Mouse (Mus musculus) MN1 (cell line): Measurements from ENCODE around the gene Fam110a.

Experiments used
- DNase-seq: peaks from one replicate; pipeline ENCODE4 v3.0.0-alpha.2; 2016; ENCODE audit warnings: low spot score

Fam110a gene

DNA sequence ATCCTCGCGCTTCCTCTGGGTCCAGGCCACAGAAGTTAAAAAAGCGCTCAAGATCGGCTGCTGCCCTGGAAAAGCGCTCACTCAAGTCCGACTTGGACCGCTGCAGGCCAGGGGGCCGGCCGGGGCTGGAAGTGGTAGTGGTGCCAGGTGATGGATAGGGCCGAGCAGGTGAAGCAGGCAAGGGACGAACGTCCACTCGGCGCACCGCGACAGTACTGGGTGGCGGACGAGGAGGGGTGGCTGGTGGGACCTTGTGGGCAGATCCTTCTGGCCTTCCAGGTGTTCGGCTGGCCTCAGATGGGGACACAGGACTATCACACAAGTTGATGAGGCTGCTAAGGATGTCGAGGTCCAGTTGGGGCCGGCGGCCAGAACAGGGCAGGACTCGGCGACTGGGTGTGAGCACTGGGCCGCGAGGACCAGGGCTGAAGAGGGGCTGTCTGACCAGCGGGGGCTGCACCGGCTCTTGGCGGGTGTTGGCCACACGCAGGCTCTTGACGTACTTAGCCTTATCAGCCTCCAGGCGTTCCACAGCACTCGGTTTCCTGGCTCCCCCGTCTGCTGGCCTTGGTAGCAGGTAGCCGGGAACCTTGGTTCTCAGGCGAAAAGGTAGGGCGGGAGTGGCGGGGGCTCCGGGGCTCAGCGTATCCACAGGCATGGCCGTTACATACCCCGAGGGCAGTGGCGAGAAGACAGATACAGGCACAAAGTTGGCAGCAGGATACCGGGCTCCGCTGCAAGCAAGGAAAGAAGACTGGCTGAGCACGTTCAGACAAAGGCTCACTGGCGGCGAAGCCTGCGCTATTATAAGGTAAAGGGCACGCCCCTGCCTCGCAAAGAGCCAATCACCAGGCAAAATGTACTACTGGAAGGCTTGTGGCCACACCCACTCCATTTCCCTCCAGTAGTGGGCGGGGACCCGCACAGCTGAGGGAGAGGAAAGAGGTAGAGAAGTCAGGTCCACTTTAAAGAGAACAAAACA, 9.5 kb downstream of the Fam110a start:
- no peak for DNase-seq

DNA sequence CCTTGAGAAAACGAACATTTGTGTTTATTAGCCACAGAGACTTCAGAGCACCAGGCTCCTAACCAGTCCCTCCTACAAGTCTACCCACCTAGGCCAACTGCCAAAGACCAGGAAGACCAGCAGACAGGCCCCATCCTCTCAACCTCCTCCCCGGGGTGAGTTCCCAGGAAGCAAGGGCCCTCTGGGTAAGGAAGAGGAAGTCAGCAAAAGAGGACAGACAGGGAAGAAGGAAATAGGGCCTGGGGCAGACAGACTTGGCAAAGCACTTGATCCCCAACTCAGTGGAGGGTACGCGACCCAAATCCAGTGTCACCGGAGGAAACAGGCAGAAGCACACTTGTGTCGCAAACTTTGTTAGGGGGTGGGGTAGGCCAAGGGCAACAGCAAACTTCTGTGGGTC, 10.6 kb downstream of the Fam110a start:
- DNase-seq: no peak

DNA sequence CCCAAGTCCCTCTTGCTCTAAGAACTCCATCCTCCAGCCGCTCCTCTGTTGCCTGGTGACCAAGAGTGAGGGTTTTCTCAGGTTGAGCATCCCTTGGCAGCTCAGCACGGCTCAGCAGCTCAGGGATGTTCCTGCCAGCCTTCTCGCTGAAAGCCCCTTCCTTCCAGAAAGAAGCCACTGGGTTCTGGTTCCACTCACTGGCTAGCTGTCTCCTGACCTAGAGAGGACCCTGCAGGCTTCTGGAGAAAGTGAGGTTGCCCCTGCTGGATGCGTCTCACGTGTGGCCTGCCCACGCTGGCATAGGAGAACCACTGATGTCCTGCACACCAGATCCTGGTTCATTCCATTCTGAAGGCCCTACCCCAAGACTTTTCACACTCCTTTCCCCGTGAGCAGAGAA, 11.0 kb downstream of the Fam110a start:
- no peak for DNase-seq

DNA sequence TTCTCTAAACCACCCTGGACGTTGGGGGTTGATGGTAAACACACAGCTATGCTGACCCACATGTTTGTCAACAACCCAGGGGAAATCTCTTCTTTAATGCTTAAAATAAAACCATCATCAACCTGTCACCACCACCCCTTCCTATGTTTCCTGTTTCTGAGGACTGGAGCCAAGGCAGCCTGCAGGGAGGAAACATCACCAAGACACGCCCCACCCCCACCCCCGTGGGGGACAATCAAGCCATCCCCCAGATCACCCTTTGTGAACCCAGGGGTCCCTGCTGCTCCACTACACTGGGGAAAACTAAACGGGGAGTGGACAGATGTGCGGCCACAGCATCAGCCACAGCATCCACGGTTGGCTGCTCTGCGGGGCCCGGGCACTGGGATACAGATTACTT, 11.6 kb downstream of the Fam110a start:
- DNase-seq: no peak

DNA sequence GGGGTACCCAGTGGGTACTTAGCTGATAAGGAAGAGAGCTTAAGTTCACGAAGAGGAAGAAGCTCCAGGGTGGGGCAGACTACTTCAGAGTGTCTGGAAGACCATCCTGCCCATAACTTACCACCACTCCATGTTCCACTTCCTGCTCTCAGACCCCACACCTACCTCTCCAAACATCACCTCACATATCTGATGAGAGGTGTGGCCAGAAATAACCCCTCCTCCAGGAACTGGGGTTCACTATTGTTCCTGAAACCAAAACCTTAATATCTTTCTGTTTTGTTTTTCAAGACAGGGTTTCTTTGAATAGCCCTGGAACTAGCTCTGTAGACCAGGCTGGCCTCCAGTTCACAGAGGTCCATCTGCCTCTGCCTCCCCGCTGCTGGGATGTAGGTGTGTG, 12.2 kb downstream of the Fam110a start:
- DNase-seq: no peak

DNA sequence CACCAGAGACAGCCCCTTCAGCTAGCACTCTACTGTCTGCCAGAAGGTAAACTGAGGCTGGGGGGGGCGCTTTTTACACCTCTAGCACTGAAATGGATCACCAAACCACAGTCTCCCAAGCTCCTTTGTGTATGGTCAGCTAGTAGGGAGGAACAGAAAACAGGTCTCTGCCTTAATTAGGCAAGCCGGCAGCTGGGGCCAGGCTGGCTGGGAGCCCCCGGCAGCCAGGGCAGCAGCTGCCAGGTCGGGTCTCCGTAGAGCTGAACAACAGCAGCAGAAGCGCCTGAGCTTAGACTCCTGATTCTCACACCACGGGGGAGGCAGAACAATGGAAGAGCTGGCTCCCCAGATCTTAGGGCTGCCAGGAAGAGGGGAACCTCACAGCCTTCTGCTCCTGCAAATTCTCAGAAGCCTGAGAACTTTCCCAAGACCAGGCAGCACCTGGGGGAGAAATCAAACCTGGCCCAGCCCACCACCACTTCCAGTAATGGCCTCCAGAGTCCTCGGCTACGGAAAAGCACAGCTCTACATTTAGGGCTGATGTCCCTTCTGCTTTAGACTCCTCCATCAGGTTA, 12.8 kb downstream of the Fam110a start:
- no peak for DNase-seq

DNA sequence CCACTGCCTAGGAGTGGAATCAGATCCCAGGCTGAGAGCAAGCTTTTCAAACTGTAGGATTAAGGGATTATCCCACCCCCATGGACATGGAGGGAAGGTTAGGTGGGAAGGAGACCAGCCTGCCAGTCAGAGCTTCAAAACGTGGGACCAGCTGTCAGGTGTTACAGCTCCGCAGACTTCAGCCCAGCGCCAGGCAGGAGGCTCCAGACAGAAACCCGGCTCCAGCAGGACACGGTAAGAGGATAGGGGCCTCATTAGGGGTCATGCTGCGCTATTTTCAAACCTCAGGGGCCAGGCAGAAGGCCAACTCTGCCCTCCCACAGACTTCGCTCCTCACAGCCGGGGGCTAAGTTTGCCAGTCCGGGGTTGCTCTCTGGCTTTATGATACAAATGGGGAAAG, 16.0 kb downstream of the Fam110a start:
- no peak for DNase-seq

DNA sequence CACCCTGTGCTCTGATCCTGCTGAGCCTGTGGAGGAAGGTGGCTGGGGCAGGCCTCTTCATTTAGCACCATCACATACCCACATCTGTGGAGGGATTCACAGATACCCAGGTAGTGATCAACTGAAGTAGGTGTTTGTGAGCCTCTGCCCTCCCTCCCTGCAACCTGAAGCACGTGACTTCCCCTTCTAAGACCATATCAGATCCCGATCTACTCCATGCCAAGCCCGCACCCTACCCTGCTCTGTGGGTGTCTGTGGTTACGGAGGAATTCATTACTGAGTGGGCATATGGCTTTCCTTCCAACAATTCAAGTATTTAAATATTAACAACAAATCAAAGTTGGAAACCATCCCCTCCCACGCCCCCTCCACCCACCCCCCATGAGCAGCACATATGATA, 16.7 kb downstream of the Fam110a start:
- no peak for DNase-seq

DNA sequence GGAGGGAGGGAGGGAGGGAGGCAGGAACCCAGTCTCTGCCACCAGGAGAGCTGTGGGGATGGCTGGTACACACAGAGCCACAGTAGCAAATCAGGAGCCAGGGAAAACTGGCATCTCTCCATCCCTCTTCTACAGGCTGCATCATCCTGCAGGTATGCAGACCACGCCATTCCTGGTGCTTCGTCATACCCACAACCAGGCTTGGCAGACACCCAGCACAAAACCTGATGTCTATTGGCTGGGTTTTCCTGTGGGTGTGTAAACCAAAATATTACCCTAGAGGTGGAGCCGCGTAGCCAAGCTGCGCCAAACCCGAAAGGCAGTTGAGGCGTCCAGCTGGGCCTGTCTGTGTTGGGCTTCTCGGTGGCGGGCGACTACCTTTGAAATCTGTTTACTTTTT, 17.5 kb downstream of the Fam110a start:
- DNase-seq: peak; percentile 97

DNA sequence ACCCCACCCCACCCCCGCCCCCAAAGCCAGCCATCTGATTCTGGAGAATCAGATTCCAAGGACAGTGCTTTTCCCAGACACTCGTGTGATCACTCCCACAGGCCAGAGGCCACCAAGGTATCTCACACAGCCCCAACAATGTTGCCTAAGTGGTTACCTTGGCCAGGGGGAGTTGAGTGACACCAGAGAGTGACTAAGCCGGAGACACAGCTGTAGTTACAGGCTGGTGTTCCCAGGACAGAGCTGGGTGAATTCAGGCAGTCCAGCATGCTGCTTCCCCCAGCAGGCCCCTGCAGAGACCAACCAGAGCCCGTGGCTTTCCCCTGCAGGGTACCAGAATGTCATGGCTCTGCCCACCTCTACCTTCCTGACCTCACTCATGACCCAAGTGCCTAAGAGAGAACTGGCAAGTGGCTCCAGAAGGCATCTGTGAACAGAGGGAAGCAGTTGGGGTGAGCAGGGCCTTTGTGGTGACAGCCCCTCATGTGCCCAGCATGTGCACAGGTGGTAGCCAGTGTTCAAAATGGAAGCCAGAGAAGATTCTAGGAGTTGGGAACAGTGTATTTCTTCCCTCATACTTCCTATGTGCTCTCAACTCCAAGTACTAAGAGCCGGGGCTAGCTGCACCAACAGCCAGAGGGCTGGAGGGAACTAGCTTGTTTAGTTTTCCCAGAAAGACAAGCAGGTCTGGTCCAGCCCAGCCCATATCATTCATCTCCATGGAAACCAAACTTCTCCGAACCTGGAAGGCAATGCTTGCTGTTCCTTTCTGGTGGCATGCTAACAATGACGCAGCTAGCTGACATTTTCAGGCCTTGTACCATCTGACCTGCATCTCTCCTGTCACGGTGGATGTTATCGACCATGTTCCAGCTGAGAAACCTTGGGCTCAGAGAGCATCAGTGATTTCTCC, 18.5 kb downstream of the Fam110a start:
- peak; percentile 27 for DNase-seq

DNA sequence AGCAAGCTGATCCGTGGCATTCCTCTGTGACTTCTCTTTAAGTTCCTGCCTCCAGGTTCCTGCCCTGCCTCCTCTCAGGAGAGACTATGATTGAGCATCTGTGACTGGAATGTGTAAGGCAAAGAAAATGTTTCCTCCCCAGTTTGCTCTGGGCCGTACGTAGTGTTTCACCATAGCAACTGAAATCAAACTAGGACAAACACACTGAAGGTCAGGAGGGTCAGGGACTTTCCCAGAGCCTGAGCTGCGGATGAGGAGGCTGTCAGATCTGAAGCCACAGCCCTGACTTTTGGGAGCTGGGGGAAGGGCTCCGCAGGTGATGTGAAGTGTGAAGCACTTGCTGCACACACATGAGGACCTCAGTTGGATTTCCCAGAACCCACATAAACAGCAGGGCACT, 20.7 kb downstream of the Fam110a start:
- DNase-seq: no peak

DNA sequence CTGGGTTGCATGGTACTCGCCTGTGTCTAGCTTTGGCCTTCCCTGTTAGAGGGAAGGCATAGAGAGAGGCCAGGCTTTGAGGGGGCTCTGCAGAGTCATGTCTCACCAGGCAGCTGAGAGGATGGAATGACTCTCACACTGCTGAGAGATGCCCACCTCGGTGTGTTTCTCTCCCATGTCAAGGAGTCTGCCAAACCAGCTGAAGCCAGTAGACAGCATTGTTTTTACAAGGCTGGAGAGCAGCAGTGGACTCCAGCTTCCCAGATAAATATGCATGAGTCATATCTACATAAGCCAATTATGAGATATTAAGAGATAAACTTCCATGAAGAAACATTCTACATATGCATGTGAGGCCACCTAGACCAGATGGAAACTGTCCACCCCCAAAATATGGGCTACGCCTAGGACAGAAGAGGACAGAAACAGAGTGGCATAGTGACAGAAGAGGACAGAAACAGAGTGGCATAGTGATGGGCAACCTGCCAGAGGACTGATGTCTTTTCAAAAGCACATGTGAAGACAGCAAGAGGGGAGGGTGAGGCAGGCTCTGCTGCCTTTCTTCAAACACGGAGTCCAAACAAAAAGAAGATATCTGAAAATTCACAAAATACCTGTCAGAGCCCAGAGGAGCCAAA, 23.4 kb downstream of the Fam110a start:
- DNase-seq: peak; percentile 40

DNA sequence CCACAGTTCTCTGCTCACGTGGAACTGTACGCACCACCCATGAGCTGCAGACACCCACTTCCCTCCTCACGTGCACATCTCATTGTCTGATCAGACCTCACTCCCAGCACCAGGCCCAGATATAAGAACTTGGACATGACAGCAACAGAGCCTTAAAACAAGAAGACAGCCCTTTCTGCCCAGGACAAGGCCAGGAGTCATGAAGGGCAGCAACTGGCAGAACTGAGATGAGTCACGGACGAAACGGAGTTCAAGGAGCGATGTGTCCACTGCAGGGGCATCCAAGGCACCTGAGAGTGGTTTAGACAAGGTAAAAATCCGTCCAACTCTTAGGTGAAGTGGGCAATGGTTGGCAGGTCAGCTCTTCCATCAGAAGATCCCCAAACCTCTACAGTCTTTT, 26.4 kb downstream of the Fam110a start:
- DNase-seq: no peak

DNA sequence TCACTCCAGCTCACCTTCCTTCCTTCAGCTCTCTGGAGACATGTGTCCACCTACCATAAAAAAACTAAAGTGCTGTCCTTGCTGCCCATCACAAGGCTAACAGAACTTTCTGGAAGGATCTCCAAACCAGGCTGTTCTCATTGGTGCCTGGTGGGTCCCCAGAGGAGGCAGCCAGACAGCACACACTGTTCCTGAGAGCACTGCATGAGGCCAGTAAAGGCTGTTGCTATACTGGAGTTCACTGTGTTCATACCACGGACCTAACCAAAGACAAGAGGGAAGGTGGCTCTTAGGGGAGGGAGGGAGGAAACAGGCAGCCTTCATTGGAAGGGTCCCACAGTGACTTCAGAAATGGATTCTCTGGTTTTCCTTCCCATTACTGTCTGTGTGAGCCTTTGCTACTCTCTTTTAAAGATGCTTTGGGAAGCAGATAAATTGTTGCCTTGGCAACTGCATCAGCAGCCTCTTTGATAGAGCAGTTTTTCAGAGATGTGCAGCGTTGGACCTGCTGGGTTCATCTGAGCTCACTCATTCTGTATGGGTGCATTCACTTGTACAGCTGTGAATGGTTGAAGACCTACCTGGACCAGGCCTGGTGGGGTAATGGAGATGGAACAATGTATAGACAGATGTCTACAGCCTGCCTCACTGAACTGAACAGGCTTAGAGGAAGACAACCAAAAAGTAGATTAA, 30.8 kb downstream of the Fam110a start:
- DNase-seq: no peak

DNA sequence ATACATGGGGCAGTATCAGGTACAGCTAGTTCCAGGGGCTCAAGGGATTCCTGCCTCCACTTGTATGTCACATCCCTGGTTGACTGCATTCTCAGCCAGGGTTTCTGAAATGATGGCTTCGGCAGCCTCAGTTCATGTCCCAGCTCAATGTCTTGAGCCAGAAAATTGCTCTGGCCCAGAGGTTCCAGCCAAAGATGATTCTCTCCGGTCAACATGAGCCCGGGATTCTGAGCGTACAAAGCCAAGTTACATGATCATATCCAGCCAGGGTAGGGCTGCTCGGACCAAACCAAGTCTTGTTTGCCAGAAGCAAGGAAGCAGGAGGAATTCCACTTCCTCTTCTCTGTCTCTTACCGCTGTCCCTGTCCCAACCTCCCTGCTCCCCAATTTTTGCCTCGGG, 31.7 kb downstream of the Fam110a start:
- DNase-seq: no peak

DNA sequence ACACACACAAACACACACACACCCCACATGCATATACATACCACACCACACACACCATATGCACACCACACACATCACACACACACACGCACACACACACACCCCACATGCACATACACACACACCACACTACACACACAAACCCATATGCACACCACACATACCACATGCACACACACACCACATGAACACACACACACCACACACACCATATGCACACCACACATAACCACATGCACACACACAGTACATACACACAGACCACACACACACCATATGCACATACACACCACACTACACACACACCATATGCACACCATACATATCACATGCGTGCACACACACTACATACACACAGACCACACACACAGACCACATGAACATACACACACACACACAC, 32.4 kb downstream of the Fam110a start:
- no peak for DNase-seq

DNA sequence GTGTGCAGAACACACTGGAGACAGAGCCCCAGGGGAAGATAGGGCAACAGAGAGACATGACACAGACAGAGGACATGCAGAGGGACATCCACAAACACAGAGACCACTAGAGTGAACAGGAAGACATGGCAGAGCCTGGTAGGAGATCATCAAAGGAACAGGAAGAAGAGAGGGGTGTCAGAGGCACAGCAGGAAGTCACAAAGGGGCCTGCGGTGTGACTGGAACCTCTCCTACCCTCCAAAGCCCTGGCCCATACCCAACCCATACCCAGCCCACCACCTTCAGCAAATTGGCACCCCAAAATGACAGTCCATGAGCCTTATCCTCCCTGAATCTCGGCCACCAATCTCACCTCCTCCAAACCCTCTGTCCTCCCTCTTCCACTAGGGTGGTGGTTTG, 35.9 kb downstream of the Fam110a start:
- DNase-seq: no peak

DNA sequence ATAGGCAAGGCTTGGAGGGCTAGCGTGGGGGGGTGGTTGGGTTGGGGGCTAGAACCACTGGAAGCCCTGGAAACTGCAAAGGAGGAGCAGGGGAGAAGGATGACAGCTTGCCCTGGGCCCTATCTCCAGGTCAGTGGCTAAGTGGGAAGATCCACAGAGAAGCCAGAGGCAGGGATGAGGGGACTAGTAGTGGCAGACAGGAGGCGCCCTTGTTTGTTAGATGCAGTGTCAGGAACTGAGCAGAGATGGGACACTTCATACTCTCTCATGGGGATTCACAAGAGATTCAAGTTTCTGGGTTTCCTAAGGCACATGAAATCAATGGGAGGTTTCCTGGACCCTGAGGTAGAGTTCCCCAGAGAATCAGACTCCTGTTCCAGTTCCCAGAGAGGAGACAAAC, 38.8 kb downstream of the Fam110a start:
- DNase-seq: no peak

DNA sequence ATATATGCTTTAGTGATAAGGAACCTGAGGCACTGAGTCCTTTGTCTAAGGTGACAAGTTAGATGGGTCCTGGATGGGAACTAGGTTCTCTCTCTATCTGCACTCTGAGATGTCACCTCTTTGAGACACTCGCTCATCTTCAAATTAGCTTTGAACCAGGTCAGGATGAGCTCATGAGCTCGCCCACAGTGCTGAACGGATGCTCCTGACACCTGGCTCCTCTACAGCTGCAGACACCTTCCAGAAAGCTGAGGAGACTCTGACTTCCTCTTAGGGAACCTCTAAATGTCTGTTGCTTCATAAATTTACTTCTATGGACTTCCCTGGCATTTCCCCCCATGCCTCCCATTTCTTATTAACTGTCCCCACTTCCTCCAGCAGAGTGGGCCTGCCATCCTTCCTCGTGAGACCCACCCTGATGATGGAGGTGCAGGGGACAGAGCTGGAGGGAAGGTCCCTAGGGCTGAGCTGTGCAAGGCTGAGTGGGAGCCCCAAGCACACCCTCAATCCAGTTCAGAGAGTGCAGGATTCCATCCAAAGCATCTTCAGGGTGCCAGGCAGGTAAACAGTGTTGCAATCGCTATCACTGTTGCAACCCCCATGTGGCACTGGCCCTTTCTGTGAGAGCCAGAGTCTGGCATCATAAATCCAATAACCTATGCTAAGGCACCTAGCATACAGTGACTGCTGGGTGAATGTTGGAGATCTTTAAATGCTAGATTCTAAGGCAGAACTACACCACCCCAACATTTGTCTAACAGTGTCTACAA, 40.2 kb downstream of the Fam110a start:
- no peak for DNase-seq

DNA sequence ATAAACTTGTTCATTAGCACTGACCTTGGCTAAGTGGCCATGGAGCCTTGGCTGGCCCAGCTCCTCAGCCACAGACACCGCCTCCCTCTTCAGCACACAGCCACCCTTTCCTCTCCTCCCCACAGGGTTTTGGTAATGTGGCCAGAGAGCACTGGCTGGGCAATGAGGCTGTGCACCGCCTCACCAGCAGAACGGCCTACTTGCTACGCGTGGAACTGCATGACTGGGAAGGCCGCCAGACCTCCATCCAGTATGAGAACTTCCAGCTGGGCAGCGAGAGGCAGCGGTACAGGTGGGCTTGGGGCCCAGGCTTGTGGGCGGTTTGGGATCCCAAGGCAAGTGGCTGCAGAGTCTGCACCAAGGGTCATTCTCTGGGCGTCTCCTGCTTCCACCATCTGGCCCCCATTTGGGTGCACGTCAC, 41.2 kb downstream of the Fam110a start:
- no peak for DNase-seq

DNA sequence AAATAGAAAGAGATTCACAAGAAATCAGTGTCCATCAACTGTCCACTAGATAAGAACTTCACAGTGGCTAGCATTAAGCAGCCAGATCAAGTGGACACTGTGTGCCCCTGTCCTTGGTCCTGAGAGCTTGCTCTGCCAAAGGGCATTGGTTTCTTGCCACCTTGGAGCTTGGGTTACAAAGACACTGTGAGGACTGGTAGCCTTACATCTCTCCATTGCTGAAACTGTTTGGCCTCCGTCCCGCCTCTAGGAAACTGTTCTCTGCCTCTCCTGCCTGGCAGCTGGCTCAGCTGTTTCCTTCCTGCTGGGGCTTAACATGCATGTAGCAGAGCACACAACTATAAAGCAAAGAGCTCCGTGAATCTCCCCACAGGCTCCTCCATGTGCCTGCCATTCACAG, 42.1 kb downstream of the Fam110a start:
- DNase-seq: no peak
